Mouse (Mus musculus) left cerebral cortex, postnatal 25 days (tissue): ENCODE measurements around the gene Lbx2. TPM values are rescaled to one million over a fixed set of nuclear protein-coding genes. Genes with fewer than 3 reads are reported as not detected.

ENCODE experiments used
- DNase-seq, 2 experiments: peaks; one replicate each; pipeline ENCODE4 v3.0.0; 2022; ENCODE audit warnings: low spot score in 2 of 2, mixed read lengths in 1 of 2
- intact Hi-C: fragments of 180-260 bp; cut with DNase I; formaldehyde crosslinking; loops from one replicate; pipeline ENCODE4 v1.15.1; 2025
- total RNA-seq, 2 experiments: library from RNA; stranded (reverse); gene quantifications; 2 replicates each; pipeline ENCODE4 v1.2.3; 2021

Gene Lbx2
- total RNA-seq, 2 experiments from 2014 or later, result 0.46 TPM; not detected in 1

DNA sequence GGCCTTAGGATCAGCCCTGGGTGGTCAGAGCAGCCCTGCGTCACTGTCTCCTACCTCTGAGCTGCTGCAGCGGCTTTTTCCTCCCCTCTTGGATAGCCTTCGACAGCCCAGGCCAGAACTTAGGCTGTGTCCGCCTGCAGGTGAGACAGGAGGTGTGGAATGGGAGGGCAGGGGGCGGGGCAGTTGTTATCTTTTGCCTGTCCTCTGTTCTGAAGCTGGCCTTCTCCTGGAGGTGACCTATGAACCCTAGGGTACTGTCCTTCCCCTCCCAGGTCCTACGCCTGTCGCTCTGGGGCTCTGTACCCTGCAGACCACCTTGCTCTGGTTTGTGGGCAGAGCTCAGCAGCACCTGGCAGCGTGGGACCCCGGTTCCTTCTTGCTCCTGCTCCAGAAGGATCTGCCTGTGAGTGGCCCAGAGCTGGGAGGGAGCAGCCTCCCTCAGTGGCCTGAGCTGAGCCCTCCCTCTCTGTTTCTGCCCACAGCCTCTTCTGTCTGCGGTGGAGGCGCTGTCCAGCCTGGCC lies 17.0 kb downstream of the Lbx2 start:
- DNase-seq, result no peak
- intact Hi-C loops, result loop anchor here (10.0 kb wide), 1 partner anchor 188 kb away; no protein-coding TSS in a partner anchor

DNA sequence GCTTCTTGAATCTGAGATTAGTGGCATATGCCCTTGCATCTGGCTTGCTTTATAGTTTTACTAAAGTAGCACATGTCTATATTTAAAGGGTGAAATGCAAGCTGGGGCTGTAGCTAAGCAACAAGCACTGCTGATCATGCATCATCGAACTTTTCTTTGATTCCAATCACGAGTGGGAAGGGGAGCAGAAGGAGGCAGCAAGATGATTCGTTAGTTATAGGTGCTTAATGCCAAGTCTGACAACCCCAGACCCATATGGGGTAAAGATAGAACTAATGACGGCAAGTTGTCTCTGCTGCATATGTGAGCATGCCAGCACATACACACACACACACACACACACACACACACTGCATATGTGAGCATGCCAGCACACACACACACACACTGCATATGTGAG lies 18.0 kb downstream of the Lbx2 start:
- intact Hi-C loops, result loop anchor here (10.0 kb wide), 1 partner anchor 189 kb away; no protein-coding TSS in a partner anchor
- DNase-seq, result peak; percentile 27 to 75

DNA sequence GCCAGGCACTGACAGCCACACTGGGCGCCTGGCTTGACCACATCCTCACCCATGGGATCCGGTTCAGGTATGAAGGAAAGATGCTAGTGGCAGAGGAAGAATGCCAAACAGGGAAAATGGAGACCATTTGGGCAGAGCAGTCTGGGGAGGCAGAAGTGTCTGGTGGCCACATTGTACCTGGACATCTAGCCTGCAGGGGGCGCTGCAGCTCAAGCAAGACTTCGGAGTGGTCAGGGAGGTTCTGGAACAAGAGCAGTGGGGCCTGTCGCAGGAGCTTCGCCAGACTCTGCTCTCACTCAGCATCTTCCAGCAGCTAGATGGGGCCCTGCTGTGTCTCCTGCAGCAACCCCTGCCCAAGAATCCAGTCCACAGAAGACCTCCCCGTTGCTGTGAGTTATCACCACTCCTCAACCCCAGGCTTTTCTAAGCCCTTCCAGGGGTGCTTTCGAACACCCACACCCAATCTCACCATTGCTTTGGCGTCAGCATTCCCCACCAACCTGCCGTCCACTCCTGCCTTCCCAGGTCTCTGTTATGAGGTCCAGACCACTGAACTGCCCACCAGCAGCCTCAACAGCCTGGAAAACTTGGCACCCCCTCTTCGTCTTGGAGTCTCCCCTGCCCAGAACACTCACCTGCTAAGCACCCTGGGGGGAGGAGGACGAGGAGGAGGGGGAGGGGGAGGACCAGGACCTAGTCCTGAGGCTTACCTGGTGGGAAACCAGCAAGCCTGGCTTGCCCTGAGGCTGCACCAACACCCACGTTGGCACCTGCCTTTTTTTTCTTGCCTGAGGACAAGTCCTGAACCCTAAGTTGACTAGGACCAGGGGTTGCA lies 21.6 kb downstream of the Lbx2 start:
- DNase-seq, result peak; percentile 42 to 67
- intact Hi-C loops, result loop anchor here (10.0 kb wide), 1 partner anchor 193 kb away; no protein-coding TSS in a partner anchor

DNA sequence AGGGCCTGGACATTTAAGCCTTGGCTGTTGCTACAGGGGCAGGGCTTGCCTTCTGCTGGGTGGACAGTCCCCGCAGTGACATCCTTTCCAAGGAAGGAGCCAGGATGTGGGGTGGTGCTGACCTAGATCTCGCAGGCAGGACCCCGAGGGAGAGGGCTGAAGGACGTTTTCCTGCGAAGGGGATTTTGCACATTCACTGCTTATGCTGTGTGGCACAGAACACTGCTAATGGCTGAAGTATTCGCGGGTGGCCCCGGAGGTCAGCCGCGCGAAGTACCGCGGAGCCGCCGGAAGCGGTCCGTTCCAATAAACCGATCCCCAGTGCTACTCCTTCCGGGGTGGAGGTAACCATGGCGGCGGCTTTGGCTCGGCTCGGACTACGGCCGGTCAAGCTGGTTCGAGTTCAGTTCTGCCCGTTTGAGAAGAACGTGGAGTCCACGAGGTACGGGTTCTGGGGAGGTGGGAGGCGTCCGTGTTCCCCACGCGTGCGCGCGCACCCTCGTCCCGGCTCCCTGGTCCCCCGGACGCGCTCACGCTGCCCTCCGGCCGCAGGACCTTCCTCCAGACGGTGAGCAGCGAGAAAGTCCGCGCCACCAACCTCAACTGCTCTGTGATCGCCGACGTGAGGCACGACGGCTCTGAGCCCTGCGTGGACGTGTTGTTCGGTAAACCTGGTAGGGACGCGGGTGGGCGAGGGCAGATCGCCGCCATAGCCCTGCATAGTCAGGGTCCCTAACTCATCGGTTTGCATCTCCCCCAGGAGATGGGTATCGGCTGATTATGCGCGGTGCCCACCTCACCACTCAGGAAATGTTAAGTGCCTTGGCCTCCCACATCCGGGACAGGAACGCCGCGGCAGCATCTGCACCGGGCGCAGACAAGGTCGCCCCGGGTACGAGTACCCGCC lies 22.8 kb downstream of the Lbx2 start, which contains the start of gene Mrpl53:
TSS of gene Mrpl53 (plus strand) at position 279 of the 907 bp plus-strand sequence.
- DNase-seq, result peak; percentile 80 to 81
- intact Hi-C loops, result loop anchor here (10.0 kb wide), 1 partner anchor 194 kb away; no protein-coding TSS in a partner anchor

DNA sequence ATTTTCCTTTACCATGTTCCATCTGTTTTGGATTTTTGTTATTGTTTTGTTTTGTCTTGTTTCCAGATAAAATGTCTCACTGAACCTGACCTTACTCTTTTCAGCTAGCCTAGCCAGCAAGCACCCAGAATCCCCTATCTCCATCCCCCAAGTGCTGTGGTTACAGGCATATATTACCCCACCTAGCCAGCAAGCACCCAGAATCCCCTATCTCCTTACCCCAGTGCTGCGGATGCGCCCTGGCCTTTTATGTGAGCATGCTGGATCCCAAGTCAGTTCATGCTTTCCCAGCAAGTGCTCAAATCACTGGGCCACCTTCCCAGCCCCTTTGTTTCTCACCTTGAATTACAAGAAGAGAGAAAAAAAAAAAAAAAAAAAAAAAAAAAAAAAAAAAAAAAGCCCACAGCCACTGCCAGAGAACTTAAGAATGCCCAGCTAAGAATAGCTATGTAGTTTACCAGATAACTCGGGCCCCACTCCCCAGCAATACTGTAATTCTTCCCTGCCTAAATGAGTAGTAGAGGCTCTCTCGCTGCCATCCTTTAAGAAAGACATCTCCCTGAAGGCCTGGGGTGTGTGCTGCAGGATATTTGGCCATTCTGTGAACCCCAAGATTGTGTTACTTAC lies 25.5 kb downstream of the Lbx2 start:
- intact Hi-C loops, result no loop called here
- DNase-seq, result no peak

DNA sequence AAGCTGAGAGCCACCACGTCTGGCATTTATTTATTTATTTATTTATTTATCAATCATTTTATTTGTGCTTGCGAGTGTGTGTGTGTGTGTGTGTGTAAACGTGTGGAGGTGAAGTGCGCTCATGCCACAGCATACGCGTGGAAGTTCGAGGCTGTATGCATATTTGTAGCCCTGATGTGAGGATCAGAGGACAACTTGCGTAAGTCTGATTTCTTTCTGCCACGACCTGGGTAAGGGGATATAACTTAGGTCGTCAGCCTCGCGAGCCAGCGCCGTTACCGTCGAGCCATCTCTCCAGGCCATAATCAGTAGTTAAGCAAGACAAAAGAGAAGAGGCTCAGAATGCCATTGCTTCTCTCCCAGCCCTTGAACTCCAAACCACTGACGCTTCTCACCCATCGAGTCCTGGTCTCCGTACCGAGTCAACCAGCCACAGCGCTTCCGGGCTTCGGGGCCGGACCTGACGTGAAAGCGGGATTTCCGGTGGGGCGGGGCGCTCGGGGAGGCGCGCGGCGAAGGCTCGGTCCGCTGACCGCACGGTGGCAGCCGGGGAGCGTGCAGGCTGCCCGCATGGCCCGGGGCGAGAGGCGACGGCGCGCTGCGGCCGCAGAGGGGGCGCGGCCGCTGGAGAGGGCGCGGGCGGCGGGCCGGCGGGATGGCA lies 29.0 kb downstream of the Lbx2 start, which contains the start of gene Mogs:
TSS of gene Mogs (plus strand) at position 486 of the 661 bp plus-strand sequence.
- peak; percentile 91 to 94 for DNase-seq
- intact Hi-C loops, result loop anchor here (2.0 kb wide), 1 partner anchor 44 kb away; no protein-coding TSS in a partner anchor

DNA sequence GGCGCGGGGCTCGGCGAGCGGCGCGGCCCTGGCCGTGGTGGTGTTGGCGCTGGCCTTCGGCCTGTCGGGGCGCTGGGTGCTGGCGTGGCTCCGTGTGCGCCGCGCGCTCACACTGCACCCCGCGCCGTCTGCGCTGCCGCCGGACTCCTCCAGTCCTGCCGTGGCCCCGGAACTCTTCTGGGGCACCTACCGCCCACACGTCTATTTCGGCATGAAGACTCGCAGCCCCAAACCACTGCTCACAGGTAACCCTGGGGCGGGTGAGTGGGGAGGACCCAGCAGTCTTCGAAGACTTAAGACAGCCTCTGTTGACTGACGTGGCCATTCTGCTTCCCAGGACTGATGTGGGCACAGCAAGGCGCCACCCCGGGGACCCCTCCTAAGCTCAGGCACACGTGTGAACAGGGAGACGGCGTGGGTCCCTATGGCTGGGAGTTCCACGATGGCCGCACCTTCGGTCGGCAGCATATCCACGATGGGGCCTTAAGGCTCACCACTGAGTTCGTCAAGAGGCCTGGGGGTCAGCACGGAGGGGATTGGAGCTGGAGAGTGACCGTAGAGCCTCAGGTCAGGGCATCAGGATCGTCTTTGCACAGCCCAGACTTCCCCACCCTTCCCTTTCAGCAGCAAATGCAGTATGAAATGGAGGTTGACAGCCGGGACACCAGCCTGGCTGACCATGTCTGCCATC lies 29.7 kb downstream of the Lbx2 start:
- intact Hi-C loops, result loop anchor here (2.0 kb wide), 1 partner anchor 43 kb away; no protein-coding TSS in a partner anchor
- no peak for DNase-seq

DNA sequence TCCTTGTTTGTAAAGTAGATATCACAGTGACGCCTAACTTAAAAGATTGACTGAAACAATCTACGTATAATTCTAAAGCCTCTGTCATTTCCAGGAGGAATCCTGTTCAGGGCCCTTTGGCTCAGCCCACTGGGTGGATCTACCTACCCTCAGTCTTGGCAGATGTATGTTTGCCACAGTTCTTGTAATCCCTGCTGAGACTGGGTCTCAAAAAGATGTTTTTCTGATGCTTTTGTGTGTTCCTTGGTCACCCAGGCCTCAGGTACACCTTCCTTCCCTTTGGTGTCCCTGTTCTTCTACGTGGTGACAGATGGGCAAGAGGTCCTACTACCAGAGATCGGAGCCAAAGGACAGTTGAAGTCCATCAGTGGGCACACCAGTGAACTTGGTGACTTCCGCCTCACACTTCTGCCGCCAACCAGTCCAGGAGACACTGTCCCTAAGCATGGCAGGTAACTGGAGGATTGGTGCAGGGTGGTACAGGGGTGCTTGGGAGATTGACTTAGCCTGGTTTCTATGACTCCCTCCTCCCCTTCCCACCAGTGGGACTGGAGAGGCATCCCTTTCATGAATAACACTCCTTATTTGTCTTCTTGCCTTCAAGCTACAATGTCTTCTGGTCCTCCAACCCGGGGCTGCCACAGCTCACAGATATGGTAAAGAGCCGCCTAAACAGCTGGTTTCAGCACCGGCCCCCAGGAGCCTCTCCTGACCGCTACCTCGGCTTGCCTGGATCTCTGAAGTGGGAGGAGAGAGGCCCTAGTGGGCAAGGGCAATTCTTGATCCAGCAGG lies 30.4 kb downstream of the Lbx2 start:
- intact Hi-C loops, result no loop called here
- DNase-seq, result no peak

DNA sequence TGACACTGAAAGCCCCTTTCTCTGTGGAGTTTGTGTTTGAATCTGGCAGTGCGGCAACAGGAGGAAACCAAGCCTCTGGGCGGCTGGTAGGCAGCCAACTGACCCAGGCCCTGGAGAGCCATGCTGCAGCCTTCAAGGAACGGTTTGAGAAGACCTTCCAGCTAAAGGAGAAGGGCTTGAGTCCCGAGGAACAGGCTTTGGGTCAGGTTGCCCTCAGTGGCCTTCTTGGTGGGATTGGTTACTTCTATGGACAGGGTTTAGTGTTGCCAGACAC lies 30.9 kb downstream of the Lbx2 start:
- DNase-seq, result no peak
- intact Hi-C loops, result no loop called here

DNA sequence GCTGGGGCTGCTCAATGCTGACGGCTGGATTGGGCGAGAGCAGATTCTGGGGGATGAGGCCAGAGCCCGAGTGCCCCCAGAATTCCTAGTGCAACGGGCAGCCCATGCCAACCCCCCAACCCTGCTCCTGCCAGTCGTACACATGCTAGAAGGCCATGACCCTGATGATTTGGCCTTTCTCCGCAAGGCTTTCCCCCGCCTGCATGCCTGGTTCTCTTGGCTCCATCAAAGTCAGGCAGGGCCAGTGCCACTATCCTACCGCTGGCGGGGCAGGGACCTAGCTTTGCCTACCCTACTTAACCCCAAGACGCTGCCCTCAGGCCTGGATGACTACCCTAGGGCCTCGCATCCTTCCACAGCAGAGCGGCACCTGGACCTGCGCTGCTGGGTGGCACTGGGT lies 31.4 kb downstream of the Lbx2 start:
- intact Hi-C loops, result no loop called here
- DNase-seq, result no peak

DNA sequence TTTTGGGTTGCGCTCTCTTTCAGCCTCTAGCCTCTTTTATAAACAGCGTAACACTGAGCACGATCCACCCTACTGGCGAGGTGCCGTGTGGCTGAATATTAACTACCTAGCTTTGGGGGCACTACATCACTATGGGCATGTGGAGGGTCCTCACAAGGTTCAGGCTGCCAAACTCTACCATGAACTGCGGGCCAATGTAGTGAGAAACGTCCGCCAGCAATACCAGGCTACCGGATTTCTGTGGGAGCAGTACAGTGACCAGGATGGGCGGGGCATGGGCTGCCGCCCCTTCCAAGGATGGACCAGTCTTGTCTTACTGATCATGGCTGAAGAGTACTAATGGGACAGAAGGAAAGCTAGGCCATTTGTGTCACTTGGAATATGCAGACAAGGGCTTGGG lies 32.2 kb downstream of the Lbx2 start:
- intact Hi-C loops, result no loop called here
- DNase-seq, result no peak

DNA sequence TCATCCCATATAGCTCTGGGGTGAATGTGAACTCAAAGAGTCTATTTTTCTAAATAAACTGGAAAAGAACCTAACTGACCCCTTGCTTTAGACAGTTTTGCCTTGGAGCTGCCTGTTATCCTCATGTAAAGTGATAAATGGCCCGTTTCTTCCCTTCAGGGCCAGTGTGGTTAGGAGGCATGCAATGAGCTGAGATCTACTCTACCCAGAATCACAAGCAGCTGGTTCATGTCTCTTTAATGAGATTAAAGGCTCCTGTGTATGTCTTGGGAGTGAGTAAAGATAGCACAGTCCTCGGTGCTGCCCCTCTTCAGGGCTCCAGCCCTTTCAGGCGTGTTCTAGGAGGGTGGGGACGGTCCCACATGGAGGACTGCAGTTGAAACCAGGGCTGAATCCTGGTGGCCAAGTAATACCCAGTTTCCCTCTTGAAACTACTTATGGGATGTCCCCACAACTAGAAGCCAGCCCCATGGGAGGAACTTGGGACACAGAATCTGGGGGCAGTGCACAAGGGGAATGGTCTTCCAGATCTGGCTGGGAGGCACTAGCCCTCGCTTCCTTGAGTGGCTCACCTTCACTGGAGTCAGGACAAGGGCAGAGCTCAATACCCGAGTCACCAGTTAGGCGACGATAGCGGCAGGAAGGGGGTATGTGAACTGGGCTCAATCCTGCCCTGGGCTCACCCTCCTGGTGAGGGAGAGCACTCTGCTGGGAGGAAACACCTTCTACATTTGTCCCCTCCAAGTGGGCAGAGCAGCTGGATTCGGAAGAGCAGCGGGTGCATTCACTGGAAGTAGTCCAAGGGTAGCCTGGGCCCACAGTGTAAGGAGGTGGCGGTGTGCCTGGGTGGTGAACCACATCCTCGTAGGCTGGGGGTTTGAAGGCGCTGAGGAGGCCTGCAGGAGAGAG lies 32.9 kb downstream of the Lbx2 start:
- intact Hi-C loops, result no loop called here
- no peak for DNase-seq

DNA sequence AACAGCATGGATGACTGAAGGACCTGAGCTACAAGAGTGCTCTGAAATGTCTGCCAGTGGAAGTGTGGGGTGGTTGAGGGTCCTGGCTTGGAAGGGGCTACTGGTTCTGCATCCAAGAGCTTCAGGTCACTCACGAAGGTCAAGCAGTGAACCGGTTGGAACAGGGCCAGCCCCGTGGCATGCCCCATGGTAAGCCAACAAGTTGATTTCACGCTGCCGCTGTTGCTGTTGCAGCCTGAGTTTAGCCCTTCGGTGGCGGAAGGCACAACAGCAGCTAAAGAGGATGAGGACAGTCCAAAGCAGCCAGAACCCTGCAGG lies 33.5 kb downstream of the Lbx2 start:
- intact Hi-C loops, result no loop called here
- DNase-seq, result no peak

DNA sequence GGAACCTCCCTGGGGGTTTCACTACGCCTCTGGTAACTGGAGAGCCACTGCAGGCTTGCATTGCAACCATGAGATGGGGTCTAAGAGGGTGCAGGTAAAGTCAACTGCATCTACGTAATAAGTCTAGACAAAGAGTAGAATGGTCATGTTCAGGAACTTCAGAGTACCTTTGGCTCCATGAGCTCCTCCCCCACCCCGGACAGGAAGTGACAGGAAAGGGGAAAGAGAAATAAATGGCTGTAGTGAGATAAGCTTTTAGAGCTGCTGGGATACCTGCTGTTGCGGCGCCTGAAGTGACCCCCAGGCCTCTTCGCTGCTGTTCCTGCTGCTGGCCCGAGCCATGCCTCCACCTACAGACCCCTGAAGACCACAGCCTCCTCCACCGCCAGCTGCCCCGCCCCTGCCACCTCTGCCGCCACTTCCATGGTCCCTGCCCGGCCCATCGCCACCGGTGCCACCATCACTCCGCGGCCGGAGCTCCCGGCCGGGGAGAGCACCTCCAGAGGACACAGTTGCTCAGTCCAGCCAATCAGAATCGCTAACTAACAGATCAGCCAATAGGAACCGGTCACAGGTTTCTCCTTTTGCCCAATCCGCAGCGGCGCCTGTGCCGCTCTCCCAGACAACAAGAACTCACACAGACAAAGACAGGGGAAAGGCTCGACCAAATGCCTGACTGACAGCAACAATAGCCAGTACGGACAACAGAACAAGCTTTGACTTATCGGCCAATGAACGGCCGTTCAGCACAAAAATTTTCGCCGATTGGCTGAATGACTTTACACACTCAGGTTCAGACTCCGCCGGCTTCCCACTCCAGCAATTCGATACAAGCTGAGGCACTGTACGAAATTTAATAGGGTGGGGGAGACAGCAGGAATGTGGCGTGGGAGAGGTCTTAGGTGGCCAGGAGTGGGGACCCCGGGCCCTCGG lies 35.0 kb downstream of the Lbx2 start, which contains the start of gene Wbp1:
TSS of gene Wbp1 (minus strand) at position 630 of the 933 bp plus-strand sequence.
- intact Hi-C loops, result no loop called here
- peak; percentile 95 to 100 for DNase-seq

DNA sequence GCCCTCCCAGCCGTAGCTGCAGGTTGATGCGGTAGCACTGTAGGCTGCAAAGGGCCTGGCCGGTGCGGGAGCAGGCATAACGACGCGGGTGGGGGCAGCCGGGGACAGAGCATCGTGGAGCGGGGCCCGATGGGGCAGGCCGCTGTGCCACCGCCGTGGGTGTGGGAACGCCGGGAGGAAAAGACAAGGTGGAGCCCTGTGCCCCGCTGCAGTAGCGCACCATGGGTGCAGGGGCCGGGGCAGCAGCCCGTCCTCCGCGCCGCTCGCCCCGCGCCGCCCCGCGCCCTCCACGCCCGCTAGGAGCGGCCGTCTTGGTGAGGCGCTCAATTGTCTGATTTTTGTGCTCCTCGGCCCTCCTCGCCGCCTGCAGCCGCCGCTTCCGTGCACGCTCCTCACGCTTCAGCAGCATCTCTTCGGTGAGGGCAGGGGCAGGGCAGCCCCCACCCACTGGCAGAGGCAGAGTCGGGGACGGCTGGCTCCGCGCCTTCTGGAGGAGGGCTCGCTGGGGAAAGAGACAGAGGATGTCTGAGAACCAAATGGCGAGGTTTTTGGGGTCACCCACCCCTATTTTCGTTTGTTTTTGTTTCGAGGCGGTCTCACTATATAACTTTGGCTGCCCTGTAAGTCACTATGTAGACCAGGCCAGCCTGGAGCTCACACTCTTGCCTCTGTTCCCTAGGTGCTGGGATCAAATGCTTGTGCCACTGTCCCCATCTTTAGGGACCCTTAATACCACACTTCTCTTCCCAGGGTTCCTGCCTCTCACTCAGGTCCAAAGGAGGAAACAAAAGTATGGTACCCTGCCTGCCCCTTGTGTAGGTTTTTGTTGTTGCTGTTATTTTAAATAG lies 35.9 kb downstream of the Lbx2 start:
- no peak for DNase-seq
- intact Hi-C loops, result no loop called here
